25 mouse cellular contexts compared by ENCODE assay signal in genomic region chr6:102583578-102583977, GRCm38 (mm10).
"Had no signal": no experiment of that assay in that cellular context is flagged by ENCODE, and none has a peak within 500 bp of the region (broad histone marks: within the 10 kb centered on the region; RNA-seq: fewer than 3 reads in every experiment).

No protein-coding gene starts in this region.

- H3K27me3 ChIP-seq: heart, embryonic 13.5 days; heart, embryonic 15.5 days; hindbrain, embryonic 13.5 days; hindbrain, embryonic 15.5 days; kidney, embryonic 15.5 days; limb, embryonic 12.5 days had no signal

- H3K36me3 ChIP-seq: heart, embryonic 13.5 days; heart, embryonic 15.5 days; hindbrain, embryonic 13.5 days; hindbrain, embryonic 15.5 days; kidney, embryonic 15.5 days; limb, embryonic 10.5 days; limb, embryonic 12.5 days had no signal

- DNase-seq: gastrocnemius, postnatal 14 days; gastrocnemius, postnatal 36 days; heart, adult 11 months; heart, adult 2 months; heart, postnatal 14 days; heart, postnatal 36 days; kidney, adult 11 months; kidney, adult 2 months; kidney, adult 9 months; kidney, postnatal 25 days; kidney, postnatal 4 days; liver had no signal

- H3K27ac ChIP-seq: heart, adult 2 months; heart, embryonic 13.5 days; heart, embryonic 15.5 days; hindbrain, embryonic 13.5 days; hindbrain, embryonic 15.5 days; hindbrain, postnatal 0 days; kidney, embryonic 15.5 days; kidney, postnatal 0 days; layer of hippocampus, adult 2 months; left cerebral cortex, adult 2 months; limb, embryonic 10.5 days; limb, embryonic 12.5 days had no signal

- ATAC-seq: hindbrain, postnatal 0 days; intestine, embryonic 16.5 days had no signal

- H3K4me2 ChIP-seq: heart, embryonic 11.5 days; heart, embryonic 13.5 days; heart, embryonic 15.5 days; hindbrain, embryonic 13.5 days; hindbrain, embryonic 15.5 days; kidney, embryonic 15.5 days; limb, embryonic 12.5 days had no signal

- H3K4me1 ChIP-seq: heart, embryonic 13.5 days; heart, embryonic 15.5 days; hindbrain, embryonic 13.5 days; hindbrain, embryonic 15.5 days; kidney, embryonic 15.5 days; limb, embryonic 10.5 days; limb, embryonic 12.5 days had no signal

- H3K9ac ChIP-seq: heart, embryonic 13.5 days; heart, embryonic 15.5 days; hindbrain, embryonic 13.5 days; hindbrain, embryonic 15.5 days; kidney, embryonic 15.5 days; limb, embryonic 12.5 days had no signal

- H3K4me3 ChIP-seq: heart, adult 2 months; heart, embryonic 13.5 days; heart, embryonic 15.5 days; hindbrain, embryonic 13.5 days; hindbrain, embryonic 15.5 days; kidney, embryonic 15.5 days; layer of hippocampus, adult 2 months; left cerebral cortex, adult 2 months; limb, embryonic 10.5 days; limb, embryonic 12.5 days had no signal

- H3K9me3 ChIP-seq: heart, embryonic 13.5 days; heart, embryonic 15.5 days; hindbrain, embryonic 13.5 days; hindbrain, embryonic 15.5 days; kidney, embryonic 15.5 days; limb, embryonic 10.5 days; limb, embryonic 12.5 days had no signal
